Mouse (Mus musculus): Measurements from ENCODE around the gene AI467606.

Gene AI467606

DNA sequence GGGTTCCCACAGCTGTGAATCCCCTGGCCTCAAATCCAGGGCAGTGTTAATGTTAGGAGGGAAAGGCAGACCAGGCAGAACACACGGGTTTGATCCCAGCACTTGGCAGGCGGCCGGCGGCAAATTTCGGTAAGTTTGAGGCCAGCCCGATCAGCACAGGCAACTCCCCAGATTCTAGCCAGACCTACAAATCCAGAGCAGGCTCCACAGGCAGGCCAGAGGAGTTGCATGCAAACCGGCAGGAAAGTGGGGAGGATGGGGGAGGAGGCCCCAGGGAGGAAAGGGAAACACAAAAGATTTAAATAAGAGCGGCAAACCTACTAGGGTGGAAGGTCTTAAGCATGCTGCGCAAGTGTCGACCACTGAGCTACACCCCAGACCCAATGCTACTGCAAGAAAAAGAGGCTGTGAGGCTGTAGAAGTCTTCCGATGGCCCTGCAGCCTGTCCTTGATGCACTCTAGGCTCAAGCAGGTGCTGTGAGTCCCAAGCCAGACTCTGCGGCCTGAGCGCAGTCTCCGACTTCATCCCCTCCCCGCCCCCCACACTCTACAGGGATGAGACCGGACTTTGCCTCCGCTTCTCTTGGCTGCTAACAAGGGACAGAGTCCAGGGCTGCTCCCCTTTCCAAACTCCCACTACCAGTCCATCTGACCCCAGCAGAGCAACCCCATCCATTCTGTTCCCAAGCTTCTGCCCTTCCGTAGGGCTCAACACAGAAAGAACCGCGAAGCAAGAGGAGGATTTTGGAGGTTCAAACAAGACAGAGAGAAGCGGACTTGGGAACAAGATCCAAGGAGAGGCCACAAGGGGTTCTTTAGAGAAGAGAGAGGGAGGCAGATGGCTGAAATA, 30.1 kb downstream of the AI467606 start:
- no peak for DNase-seq (ENCODE audit: low spot score in 2 of 2)

DNA sequence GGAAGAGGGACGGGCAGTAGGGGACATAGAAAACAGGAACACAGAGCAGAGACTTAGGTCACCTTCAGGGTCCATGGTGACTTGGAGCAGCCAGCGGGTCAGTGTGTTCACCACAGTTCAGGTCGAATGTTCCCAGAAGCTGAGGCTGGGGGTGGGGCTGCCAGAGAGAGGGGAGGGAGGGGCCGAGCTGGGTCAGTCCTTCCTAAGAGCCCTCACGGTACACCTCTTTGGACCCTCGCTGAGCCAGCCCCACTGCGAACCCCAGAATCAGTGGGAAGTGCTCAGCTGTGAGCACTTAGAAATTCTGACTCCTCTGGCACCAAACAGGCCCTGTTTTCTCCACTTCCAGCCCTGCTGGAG, 30.7 kb downstream of the AI467606 start, which contains the start of gene Qprt:
Gene Qprt, minus strand, starts transcription at position 316 of the 360 bp plus-strand sequence.
- DNase-seq (ENCODE audit: low spot score in 2 of 2): no peak

DNA sequence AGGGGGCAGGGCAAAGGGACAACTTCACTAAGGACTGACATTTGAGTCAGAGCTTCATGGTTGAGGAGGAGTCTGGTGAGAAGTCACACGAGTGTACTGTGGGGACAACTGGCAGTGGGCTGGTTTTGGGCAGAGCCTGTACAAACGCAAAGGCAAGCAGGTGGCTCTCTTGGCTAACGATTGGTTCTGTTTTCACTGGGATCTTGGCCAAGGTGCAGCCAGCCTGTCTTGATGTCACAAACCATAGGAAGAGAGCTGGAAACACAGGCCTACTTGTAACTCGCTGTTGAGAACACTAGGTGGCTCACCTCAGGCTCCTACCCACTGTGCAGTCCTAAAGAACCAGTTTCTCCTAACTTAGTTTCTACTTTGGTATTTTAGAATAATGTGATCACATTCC, 38.5 kb downstream of the AI467606 start:
- DNase-seq (ENCODE audit: low spot score in 2 of 2): peak in 1 of 2 experiments; percentile 39

DNA sequence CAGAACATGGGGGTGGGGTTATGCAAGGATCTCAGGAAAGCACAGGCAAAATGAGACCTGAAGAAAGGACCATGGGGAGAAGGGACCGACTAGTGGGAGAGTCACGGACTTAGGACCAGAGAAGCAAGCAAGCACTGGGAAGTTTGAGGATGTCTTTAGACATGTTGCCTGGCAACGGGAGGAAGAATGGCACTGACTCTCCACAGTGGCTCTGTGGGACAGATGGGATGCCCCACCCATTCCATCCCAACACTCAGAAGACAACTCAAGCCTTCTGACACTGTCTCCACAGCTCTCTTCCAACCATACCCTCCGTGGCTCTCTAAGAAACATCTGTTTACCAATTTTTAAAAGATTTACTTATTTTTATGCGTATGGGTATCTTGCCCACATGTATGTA, 42.0 kb downstream of the AI467606 start:
- DNase-seq (ENCODE audit: low spot score in 2 of 2): no peak

DNA sequence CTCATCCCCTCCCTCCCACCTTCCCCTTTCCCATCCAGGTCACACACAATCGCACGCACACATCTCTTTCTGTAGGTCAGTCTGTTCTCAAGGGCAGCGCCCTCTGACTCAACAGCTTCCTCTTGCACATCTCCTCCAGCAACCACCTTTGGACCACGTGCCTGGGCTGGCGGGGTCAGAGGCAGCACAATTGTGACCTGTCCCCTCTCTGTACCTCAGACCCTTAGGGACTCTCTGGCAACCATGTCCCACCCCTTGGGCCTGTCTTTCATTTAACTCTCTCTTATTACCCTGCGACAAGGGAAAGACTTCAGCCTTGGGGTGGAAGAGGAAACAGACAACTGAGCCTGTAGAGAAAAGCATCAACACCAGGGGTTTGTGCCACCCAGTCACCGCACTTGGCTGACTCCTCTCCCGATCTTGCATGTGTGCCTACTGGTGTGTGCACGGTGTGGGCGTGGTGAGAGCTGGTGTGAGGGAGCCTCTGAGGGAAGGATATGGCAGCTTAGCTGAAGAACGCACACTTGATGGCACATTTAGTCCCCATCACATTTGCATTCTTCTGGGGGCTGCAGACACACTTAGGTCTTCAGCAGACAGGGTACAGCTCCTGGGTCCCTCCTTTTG, 43.8 kb downstream of the AI467606 start:
- no peak for DNase-seq (ENCODE audit: low spot score in 2 of 2)

DNA sequence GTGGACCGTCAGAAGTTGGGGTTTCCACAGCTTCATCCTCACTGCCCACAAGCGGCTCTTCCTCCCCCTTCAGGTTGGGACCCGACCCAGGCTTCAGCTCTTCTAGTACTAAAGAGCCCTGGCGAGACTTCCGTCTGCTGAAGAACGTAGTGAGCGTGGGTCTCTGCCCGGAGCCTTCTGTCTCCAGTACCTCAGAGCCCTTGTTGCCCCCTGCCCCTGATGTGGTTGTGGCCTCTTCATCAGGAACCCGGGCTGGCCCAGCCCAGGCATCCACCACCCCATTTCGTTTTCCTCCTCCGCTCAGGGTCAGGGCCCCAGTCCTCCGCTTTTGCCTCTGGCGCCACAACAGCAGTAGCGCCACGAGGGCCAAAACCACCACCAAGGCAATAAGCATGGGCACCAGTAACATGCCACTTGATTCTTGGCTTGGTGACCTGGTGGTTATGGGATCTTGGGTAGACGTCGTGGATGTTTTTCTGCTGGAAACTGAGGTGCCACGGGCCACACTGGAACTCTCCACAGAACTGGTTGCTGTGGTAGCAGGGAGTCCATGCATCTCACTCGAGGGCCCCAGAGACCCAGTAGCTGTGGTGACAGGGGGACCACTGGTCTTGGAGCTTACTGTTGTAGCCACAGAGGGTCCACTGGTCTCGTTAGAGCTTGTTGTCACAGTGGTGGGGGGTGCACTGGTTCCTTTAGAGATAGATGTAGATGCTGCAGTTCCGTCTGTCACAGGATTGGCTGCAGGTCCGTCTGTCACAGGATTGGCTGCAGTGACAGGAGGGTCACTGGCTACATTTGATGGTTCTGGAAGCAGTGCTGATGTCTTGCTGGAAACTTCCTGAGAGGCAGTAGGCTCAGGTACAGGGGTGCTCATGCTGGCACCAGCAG, 45.3 kb downstream of the AI467606 start:
- no peak for DNase-seq (ENCODE audit: low spot score in 2 of 2)

DNA sequence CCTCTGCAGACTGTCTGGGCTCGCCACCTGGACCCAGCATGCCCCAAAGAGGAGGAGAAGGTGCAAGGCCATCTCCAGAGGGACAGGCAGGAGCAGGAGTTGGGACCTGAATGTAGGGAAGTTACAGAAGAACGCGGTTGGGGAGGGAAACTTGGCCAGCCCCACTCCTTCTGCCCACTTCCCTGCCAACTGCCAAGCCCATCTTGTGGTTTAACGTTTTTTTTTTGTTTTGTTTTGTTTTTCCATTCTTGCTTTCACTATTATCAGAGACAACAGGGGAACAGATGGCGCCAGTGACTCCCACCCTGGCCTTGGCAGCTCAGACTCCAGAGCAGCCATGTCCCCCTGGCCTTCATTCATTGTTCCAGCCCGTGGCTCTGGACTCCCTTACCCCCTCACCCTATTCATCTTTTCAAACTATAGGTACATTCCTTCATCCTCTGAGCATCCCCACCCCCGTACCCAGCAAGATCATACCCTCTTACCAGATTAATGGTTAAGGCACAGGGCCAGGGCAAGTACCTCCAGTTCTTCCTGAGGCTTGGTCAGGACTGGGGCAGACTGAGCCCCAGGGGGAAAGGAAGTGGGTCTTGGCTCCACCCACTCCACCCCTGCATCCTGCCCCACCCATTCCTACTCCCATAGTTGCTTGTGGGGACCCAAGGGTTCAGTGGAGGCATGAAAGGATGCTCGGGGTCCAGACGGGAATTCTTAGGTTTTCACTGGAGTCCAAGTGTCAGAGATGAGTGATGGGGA, 46.3 kb downstream of the AI467606 start, which contains the start of gene Spn:
Gene Spn, minus strand, starts transcription at position 562 of the 756 bp plus-strand sequence.
- DNase-seq (ENCODE audit: low spot score in 2 of 2): no peak

DNA sequence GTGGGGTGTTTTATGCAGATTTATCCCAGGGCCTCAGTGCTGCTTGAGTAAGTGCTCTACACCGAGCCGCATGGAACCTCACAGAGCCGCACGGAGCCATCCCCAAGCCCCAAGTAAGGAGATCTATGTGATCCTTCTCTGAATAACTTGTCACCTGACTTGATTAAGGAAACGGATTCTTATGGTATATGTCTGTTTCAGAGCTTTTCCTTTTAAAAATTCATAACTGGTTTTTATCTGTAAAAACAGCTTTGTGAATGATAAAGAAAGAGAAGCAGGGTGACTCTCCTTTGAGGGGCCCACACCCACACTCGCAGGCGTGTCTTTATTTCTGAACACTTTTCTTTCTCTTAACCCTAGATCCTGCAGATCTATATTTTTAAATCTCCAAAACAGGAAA, 47.9 kb downstream of the AI467606 start:
- no peak for DNase-seq (ENCODE audit: low spot score in 2 of 2)

DNA sequence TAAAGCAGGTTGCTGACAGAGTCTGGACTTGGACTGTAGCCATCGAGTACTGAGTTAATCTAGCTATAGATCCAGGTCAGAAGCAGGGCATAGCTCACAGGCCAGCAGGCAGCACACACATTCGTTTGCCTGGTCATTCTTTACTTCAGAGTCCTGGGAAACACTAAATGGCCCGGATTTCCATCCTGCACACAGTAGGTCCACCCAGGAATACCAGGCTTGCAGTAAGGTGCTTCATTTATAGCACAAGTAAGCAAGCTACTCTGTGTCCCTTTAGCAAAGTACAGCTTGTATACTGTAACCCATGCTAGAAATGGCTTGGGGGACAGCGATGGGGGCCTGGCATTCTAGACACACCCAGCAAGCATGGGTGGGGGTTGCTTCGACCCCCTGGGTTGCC, 48.4 kb downstream of the AI467606 start:
- DNase-seq (ENCODE audit: low spot score in 2 of 2): no peak

DNA sequence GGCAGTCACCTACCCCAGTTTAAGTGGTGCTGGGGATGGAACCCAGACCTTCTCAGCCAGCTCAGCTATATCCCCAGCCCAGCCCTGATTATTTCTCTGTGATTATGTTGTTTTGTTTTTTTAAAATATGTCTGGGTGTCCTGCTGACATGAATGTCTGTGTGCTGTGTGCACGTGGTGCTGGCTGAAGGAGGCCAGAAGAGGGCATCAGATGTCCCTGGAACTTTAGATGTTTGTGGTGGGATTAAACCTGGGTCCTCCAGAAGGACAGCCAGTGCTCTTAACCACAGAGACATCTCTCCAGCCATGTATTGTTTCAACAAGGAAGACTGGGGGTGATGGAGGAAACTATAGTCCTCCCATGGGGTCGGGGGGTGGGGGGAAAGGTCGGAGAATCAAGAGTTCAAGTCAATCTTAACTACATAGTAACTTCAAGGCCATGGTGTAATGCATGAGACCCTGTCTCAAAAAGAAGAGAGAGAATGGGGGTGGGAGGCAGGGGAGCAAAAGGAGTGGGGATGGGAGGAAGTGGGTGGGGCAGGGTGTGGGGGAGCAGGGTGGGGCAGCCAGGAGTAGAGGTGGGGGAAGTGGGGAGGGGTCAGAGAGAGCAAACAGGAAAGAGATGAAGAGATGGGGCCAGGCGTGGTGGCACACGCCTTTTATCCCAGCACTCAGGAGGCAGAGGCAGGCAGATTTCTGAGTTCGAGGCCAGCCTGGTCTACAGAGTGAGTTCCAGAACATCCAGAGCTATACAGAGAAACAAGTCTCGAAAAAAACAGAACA, 49.7 kb downstream of the AI467606 start:
- DNase-seq (ENCODE audit: low spot score in 2 of 2): no peak

DNA sequence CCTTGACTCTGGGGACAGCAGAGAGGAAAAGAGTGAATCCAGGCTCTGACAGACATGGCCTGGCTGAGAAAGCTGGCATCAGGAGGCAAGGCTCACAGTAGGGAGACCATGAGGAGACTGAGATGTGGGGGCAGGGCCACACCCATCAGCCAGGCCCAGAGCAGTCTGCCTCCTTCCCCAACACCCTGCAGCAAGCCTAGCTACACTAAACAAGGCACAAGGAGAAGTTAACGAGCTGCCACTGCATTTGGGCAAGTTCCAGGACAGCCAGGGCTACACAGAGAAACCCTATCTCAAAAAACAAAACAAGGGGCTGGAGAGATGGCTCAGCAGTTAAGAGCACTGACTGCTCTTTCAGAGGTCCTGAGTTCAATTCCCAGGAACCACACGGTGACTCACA, 51.1 kb downstream of the AI467606 start:
- no peak for DNase-seq (ENCODE audit: low spot score in 2 of 2)

DNA sequence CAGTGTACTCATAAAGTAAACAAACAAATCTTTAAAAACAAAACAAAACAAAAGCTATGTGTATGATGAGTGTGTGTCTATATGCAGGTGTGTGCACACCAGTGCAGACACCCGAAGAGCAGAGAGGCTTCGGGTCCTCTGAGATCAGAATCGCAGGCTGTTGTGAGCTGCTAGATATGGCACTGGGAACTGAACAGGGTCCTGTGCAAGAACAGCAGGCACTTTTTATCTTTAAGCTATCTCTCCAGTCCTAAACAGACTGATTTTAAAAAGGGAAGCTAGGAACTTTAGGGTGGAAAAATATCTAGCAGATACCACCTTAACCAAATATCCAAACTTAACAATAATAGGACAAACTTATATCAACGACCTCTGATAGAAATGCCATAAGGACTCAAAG, 51.5 kb downstream of the AI467606 start:
- no peak for DNase-seq (ENCODE audit: low spot score in 2 of 2)

Measured in cerebellum, postnatal 4 days (tissue).